Mouse (Mus musculus): ENCODE data around the gene Ccdc69. TPM values are rescaled to one million over a fixed set of nuclear protein-coding genes. Genes with fewer than 3 reads are reported as not detected.
A peak's percentile ranks its signal among the peaks of the same experiment; 100 is the strongest.

Gene Ccdc69
- polyA plus RNA-seq, 1 experiment: 0.61 TPM

- Histone ChIP-seq H3K4me3 (ENCODE audit: insufficient read depth, low read length) (no peak overlapping the region), H3K27ac (ENCODE audit: insufficient read depth, low read length) (peak overlapping the region; percentile 50; the same call in 1 of the 2 replicates), H3K4me1 (ENCODE audit: control insufficient read depth, insufficient read depth, low read length) (peaks cover 33% of the 10 kb centered on the region)
- no peak for TF ChIP-seq POLR2A (IDR thresholded peaks at IDR 0.05; ENCODE audit: low read depth, low read length)
Measured at GRCm38 (mm10) chr11:55028509-55028908, 49.4 kb downstream of the Ccdc69 start.

- H3K4me1 ChIP-seq (ENCODE audit: control insufficient read depth, insufficient read depth, low read length): peaks cover 42% of the 10 kb centered on the region
- peak overlapping the region; percentile 50 for H3K27ac ChIP-seq (ENCODE audit: insufficient read depth, low read length)
- H3K4me3 ChIP-seq (ENCODE audit: insufficient read depth, low read length): no peak overlapping the region
- TF ChIP-seq POLR2A (IDR thresholded peaks at IDR 0.05; ENCODE audit: low read depth, low read length) (no peak), CTCF (IDR thresholded peaks at IDR 0.05; ENCODE audit: borderline replicate concordance, insufficient read depth, low read length) (no peak)
Measured at GRCm38 (mm10) chr11:55027204-55027855, 50.6 kb downstream of the Ccdc69 start.

GRCm38 (mm10) chr11:55025896-55026295 lies 52.0 kb downstream of the Ccdc69 start:
- peaks cover 54% of the 10 kb centered on the region for H3K4me1 ChIP-seq (ENCODE audit: control insufficient read depth, insufficient read depth, low read length)
- no peak overlapping the region for H3K4me3 ChIP-seq (ENCODE audit: insufficient read depth, low read length)
- no peak for TF ChIP-seq POLR2A (IDR thresholded peaks at IDR 0.05; ENCODE audit: low read depth, low read length)
- TF ChIP-seq CTCF (IDR thresholded peaks at IDR 0.05; ENCODE audit: borderline replicate concordance, insufficient read depth, low read length): no peak
- no peak overlapping the region for H3K27ac ChIP-seq (ENCODE audit: insufficient read depth, low read length)

GRCm38 (mm10) chr11:55023583-55023982 lies 54.3 kb downstream of the Ccdc69 start:
- Histone ChIP-seq H3K4me1 (ENCODE audit: control insufficient read depth, insufficient read depth, low read length) (peaks cover 52% of the 10 kb centered on the region), H3K27ac (ENCODE audit: insufficient read depth, low read length) (peak overlapping the region; percentile 68), H3K4me3 (ENCODE audit: insufficient read depth, low read length) (no peak overlapping the region)
- TF ChIP-seq POLR2A (IDR thresholded peaks at IDR 0.05; ENCODE audit: low read depth, low read length): no peak
- no peak for TF ChIP-seq CTCF (IDR thresholded peaks at IDR 0.05; ENCODE audit: borderline replicate concordance, insufficient read depth, low read length)

GRCm38 (mm10) chr11:55023049-55023564 lies 54.8 kb downstream of the Ccdc69 start:
- TF ChIP-seq CTCF (IDR thresholded peaks at IDR 0.05; ENCODE audit: borderline replicate concordance, insufficient read depth, low read length) (no peak), POLR2A (IDR thresholded peaks at IDR 0.05; ENCODE audit: low read depth, low read length) (no peak)
- Histone ChIP-seq H3K4me3 (ENCODE audit: insufficient read depth, low read length) (no peak overlapping the region), H3K4me1 (ENCODE audit: control insufficient read depth, insufficient read depth, low read length) (peaks cover 48% of the 10 kb centered on the region), H3K27ac (ENCODE audit: insufficient read depth, low read length) (peak overlapping the region; percentile 68)

GRCm38 (mm10) chr11:55022508-55022907 lies 55.4 kb downstream of the Ccdc69 start:
- TF ChIP-seq CTCF (IDR thresholded peaks at IDR 0.05; ENCODE audit: borderline replicate concordance, insufficient read depth, low read length) (no peak), POLR2A (IDR thresholded peaks at IDR 0.05; ENCODE audit: low read depth, low read length) (no peak)
- H3K4me1 ChIP-seq (ENCODE audit: control insufficient read depth, insufficient read depth, low read length): peaks cover 43% of the 10 kb centered on the region
- peak overlapping the region; percentile 68 for H3K27ac ChIP-seq (ENCODE audit: insufficient read depth, low read length)
- H3K4me3 ChIP-seq (ENCODE audit: insufficient read depth, low read length): no peak overlapping the region

GRCm38 (mm10) chr11:55021859-55022258 lies 56.1 kb downstream of the Ccdc69 start:
- no peak overlapping the region for H3K27ac ChIP-seq (ENCODE audit: insufficient read depth, low read length)
- TF ChIP-seq CTCF (IDR thresholded peaks at IDR 0.05; ENCODE audit: borderline replicate concordance, insufficient read depth, low read length) (no peak), POLR2A (IDR thresholded peaks at IDR 0.05; ENCODE audit: low read depth, low read length) (no peak)
- H3K4me3 ChIP-seq (ENCODE audit: insufficient read depth, low read length): no peak overlapping the region
- peaks cover 39% of the 10 kb centered on the region for H3K4me1 ChIP-seq (ENCODE audit: control insufficient read depth, insufficient read depth, low read length)

GRCm38 (mm10) chr11:55021458-55021857 lies 56.5 kb downstream of the Ccdc69 start:
- Histone ChIP-seq H3K4me1 (ENCODE audit: control insufficient read depth, insufficient read depth, low read length) (peaks cover 37% of the 10 kb centered on the region), H3K27ac (ENCODE audit: insufficient read depth, low read length) (no peak overlapping the region), H3K4me3 (ENCODE audit: insufficient read depth, low read length) (no peak overlapping the region)
- TF ChIP-seq POLR2A (IDR thresholded peaks at IDR 0.05; ENCODE audit: low read depth, low read length) (no peak), CTCF (IDR thresholded peaks at IDR 0.05; ENCODE audit: borderline replicate concordance, insufficient read depth, low read length) (no peak)

GRCm38 (mm10) chr11:55019711-55020110 lies 58.2 kb downstream of the Ccdc69 start:
- peaks cover 33% of the 10 kb centered on the region for H3K4me1 ChIP-seq (ENCODE audit: control insufficient read depth, insufficient read depth, low read length)
- no peak overlapping the region for H3K27ac ChIP-seq (ENCODE audit: insufficient read depth, low read length)
- TF ChIP-seq CTCF (IDR thresholded peaks at IDR 0.05; ENCODE audit: borderline replicate concordance, insufficient read depth, low read length) (no peak), POLR2A (IDR thresholded peaks at IDR 0.05; ENCODE audit: low read depth, low read length) (no peak)
- no peak overlapping the region for H3K4me3 ChIP-seq (ENCODE audit: insufficient read depth, low read length)

- Histone ChIP-seq H3K4me1 (ENCODE audit: control insufficient read depth, insufficient read depth, low read length) (peaks cover 21% of the 10 kb centered on the region), H3K27ac (ENCODE audit: insufficient read depth, low read length) (no peak overlapping the region), H3K4me3 (ENCODE audit: insufficient read depth, low read length) (no peak overlapping the region)
- TF ChIP-seq POLR2A (IDR thresholded peaks at IDR 0.05; ENCODE audit: low read depth, low read length): no peak
- no peak for TF ChIP-seq CTCF (IDR thresholded peaks at IDR 0.05; ENCODE audit: borderline replicate concordance, insufficient read depth, low read length)
Measured at GRCm38 (mm10) chr11:55018034-55018433, 59.9 kb downstream of the Ccdc69 start.

Measured in embryonic fibroblast, embryonic 13.5 days (primary cell).